ENCODE assay signal across 16 mouse cellular contexts in genomic region chr7:72974384-72974783, GRCm38 (mm10).
DNase-seq lines count a peak whose midpoint lies in the region; TF ChIP-seq lines count a peak whose summit lies in the region.
"Had no signal": no experiment of that assay in that cellular context is flagged by ENCODE, and none has a peak within 500 bp of the region (broad histone marks: within the 10 kb centered on the region; RNA-seq: fewer than 3 reads in every experiment).

No protein-coding gene starts in this region.

- H3K9me3 ChIP-seq in ES-E14 (ENCODE audit: control insufficient read depth, insufficient read depth, low read depth, low read length) = no peaks in the 10 kb centered on the region

- in situ Hi-C loops in ES-E14 (cut with MboI; ENCODE audit: low sequenced_read_pairs in 2 of 2, unreplicated experiment in 2 of 2) = no loop called here

- no peaks in the 10 kb centered on the region for H3K36me3 ChIP-seq in ES-E14 (ENCODE audit: control insufficient read depth, insufficient read depth, low read length, poor library complexity, severe bottlenecking)
- H3K36me3 ChIP-seq: G1E had no signal

- H3K9ac ChIP-seq in ES-E14 (ENCODE audit: insufficient read depth, low read depth, low read length, poor library complexity, severe bottlenecking) = no peak overlapping the region

- no peak overlapping the region for H3K27ac ChIP-seq in ES-E14 (ENCODE audit: insufficient read depth, low read depth, low read length, poor library complexity, severe bottlenecking)

- H3K4me1 ChIP-seq in ES-E14 (ENCODE audit: control insufficient read depth in 2 of 2, insufficient read depth in 2 of 2, low read length in 2 of 2, poor library complexity in 1 of 2) = no peaks in the 10 kb centered on the region

- peak; percentile 70 for DNase-seq in heart, adult 11 months
- no peak for DNase-seq in heart, adult 18-20 months
- no peak for DNase-seq in ES-E14 (ENCODE audit: low read depth, low spot score)
- DNase-seq in thymus, postnatal 0 days (ENCODE audit: low spot score) = no peak
- DNase-seq: adrenal gland, adult 2 months; adrenal gland, adult 8-10 months; adrenal gland, postnatal 10 days; adrenal gland, postnatal 14 days; adrenal gland, postnatal 25 days; adrenal gland, postnatal 36 days; B cell, adult 2 months; cerebellum, adult 11 months; cerebellum, adult 11-12 months; cerebellum, adult 18-20 months; cerebellum, adult 2 months had no signal

- H3K4me3 ChIP-seq in ES-E14 (ENCODE audit: insufficient read depth in 1 of 2, low read depth in 1 of 2, low read length in 2 of 2, poor library complexity in 1 of 2, severe bottlenecking in 1 of 2) = no peak overlapping the region

TF ChIP-seq in ES-E14, 5 proteins besides CTCF, POLR2A, EP300 and RAD21:
- TF ChIP-seq ZNF384 (IDR thresholded peaks at IDR 0.05; ENCODE audit: low read depth, low read length) (no peak), CHD2 (IDR thresholded peaks at IDR 0.05; ENCODE audit: low read depth, low read length) (peak; percentile 54; the same call in 1 of the 2 replicates)
